Mouse (Mus musculus) ZHBTc4 (cell line): ENCODE data around the gene Ankmy1.

ENCODE experiments used
- DNase-seq: peaks from one replicate; pipeline ENCODE4 v3.0.0-alpha.2; 2011; ENCODE audit warnings: low read depth, low spot score

The Ankmy1 gene

DNA sequence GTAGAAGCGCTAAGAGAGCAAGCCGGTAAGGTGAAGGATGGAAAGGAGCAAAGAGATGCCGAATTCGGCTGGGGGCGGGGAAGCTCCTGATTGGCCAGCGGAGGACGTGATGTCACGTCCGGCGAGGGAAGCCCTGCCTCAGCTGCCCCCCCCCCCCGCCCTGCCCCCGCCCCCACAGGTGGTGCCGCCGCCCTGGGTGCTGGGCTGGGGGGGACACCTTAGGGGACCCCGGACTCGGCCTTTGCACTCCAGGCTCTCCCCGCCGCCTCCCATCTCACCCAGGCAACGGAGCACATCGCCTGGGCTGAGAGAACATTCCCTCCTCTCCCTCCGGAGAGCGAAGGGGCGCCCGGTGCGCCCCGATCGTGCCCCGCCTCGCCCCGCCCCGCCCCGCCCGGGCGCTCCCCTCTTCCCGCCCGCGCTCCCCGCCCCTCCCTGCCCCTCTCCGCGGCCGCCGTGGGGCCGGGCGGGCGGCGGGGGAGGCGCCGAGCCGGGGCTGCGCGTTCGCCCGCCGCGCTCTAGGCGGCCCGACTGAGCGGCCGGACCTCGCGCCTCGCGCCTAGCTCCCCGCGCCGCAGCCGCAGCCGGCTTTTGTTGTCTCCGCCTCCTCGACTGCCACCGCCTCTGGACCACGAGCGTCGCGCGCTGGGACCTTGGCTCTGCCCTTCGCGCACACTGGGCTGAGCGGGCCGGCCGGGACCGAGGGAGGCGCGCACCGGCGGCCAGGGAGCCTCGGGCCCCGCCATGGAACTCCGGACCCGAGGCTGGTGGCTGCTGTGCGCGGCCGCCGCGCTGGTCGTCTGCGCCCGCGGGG is 71.3 kb downstream of the Ankmy1 start, which contains the start of gene Gpc1:
Gene Gpc1 (plus strand): TSS at position 458 of the 814 bp plus-strand sequence.
- peak; percentile 84 for DNase-seq

DNA sequence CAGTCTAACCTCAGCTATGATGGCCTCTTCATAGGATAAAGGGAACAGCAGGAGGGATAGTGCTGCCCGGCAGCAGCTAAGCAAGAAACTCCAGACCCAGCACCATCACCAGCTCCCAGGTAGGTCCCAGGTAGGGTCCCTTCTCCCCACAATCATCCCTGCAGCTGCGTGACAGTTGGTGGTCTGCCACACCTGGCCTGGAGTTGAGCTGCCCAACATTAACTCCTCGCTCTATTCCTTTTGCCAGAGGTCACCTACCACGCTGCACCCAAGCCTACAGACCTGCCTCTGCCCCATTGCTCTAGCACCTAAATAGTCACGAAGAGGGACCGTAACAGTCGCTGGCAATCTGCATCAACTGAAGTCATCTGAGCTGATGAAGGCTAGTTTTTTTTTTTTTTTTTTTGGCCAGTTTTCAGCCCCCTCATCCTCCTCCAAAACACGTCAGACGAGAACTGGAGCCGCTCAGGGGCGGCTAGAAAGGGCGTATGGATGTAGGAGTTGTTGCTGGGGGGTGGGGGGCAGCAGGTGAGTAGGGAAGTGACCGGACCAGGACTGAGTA is 72.0 kb downstream of the Ankmy1 start:
- DNase-seq, result no peak

DNA sequence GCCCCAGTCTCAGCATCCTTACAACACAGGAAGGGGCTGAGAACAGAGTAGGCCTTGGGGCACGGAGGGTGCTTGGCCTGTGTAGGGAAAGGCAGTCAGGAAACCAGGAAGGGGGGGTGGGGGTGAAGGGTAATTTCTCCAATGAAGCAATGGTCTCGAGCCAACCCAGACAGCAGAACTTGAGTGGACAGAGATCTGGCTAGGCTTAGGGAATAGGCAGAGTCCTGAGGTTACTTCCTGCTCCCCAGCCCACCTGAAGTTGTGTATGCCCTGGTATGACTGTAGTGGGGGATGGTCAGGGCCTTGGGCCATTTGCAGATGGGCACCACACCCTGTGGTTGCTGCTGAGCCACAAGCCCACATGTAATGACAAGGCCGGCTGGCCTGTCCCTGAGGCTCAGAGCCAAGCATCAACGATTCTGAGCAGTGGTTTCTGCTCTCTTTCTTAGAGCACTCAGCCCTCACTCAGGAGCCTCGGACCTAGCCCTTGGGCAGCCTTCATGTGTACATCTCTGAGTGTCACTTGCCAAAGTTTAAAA is 86.9 kb downstream of the Ankmy1 start:
- no peak for DNase-seq

DNA sequence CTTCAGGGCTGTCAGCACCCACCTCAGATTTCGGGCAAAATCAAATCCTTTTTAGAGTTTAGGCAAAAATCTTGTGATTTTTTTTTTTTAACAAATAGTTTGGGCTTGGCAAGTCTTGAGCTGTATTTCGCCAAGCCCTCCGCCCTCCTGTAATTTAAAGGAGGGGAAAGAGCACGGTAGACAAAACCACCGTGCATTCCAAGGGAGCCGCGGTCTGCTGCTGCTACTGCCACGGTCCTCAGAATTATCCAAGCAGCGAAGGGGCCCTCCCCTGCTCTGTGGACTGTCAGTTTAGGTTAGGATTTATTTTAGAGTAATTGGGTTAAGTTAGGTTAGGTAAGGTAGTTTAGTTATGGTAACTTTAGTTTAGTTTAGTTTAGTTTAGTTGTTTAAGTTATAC is 87.6 kb downstream of the Ankmy1 start:
- DNase-seq, result no peak

DNA sequence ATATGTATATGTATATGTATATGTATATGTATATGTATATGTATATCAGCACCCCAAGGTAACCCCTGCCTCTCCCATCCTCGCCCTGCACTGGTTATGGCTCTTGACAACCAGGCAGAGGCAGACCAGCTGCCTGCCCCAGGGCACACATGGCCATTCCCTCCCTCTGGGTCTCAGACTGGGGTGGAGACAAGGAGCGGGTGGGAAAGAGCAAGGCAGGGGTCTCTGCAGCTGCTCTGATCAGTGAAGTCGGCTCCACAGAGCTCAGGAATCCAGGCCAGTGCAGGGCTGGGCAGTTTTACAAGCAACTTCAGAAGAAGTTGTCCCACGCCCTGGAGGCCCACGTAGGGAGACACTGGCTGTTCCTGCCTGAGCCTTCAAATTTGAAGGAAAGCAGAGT is 88.4 kb downstream of the Ankmy1 start:
- DNase-seq, result no peak
